Mouse (Mus musculus) CD4-positive, CD25-positive, alpha-beta regulatory T cell, adult 9 weeks (primary cell): Measurements from ENCODE around the gene Olfr303. TPM values are rescaled to one million over a fixed set of nuclear protein-coding genes. Genes with fewer than 3 reads are reported as not detected.

Source experiments
- polyA plus RNA-seq: library from polyadenylated mRNA; unstranded; fragments of 100-300 nt; shearing (Covaris generic); gene quantifications from one replicate; pipeline ENCODE4 v1.2.1, GENCODE M21; 2017

Olfr303 gene
- polyA plus RNA-seq = not detected

GRCm38 (mm10) chr7:86397689-86398088 is at the start of gene Olfr303:
TSS of gene Olfr303 (minus strand) at chr7:86397789.

GRCm38 (mm10) chr7:86403546-86403945 is 6.0 kb upstream of the Olfr303 start, which contains the start of gene Olfr301:
TSS of gene Olfr301 (plus strand) at chr7:86403846.

DNA sequence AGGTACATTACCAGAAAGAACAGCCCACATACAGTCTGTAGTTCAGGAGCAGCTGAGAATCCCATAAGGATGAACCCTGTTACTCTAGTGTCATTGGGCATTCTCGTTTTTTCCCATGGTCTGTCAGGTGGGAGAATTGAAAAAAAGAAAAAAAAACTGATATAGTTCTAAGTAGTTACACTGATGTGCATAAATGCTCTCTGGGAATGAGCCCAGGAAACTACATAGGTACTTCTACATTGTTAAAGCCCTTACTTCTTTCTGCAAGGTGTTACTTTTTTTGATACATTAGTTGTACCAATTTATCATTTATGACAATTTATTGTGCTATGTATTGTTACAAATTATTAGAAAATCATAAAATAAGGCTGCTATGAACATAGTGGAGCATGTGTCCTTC is 11.0 kb downstream of the Olfr303 start, which contains the start of gene Olfr304:
TSS of gene Olfr304 (minus strand) at position 101 of the 400 bp plus-strand sequence.

DNA sequence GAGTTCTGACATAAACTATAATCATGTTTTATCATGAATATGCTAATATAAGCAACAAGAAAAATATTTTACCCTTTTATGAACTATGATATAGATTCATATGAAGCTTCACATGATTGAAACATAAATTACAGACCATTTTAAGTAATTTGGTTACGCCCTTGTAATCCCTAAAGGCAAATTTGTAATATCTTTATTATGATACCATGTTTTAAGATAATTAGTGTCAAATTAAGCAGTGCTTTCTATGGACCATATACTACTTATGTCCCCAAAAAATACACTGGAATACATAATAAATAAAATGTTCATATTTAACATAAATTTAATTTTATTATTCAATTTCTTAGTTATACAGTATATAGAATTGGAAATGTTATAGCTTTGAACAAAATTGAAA is 30.8 kb downstream of the Olfr303 start, which contains the start of gene Olfr305:
TSS of gene Olfr305 (minus strand) at position 101 of the 400 bp plus-strand sequence.

Other genes with a start within 250 kb of the Olfr303 start
- not detected for gene Vmn2r75, start 226.0 kb downstream of the Olfr303 start, polyA plus RNA-seq
- 0.04 TPM for gene Vmn2r76, start 151.5 kb downstream of the Olfr303 start, polyA plus RNA-seq
- gene Olfr310, start 120.6 kb downstream of the Olfr303 start, polyA plus RNA-seq = not detected
- gene Olfr309, start 84.1 kb downstream of the Olfr303 start, polyA plus RNA-seq = not detected
- gene Olfr308, start 72.2 kb downstream of the Olfr303 start, polyA plus RNA-seq = not detected
- not detected for gene Olfr307, start 60.2 kb downstream of the Olfr303 start, polyA plus RNA-seq
- gene Olfr305, start 30.9 kb downstream of the Olfr303 start, polyA plus RNA-seq = not detected
- not detected for gene Olfr304, start 11.1 kb downstream of the Olfr303 start, polyA plus RNA-seq
- gene Olfr301, start 6.1 kb upstream of the Olfr303 start, polyA plus RNA-seq = not detected
- not detected for gene Olfr299, start 62.1 kb upstream of the Olfr303 start, polyA plus RNA-seq
- gene Olfr298, start 94.7 kb upstream of the Olfr303 start, polyA plus RNA-seq = not detected
- not detected for gene Olfr297, start 122.2 kb upstream of the Olfr303 start, polyA plus RNA-seq
- gene Olfr295, start 186.1 kb upstream of the Olfr303 start, polyA plus RNA-seq = not detected
- not detected for gene Olfr294, start 218.9 kb upstream of the Olfr303 start, polyA plus RNA-seq